Mouse (Mus musculus): ENCODE measurements around the gene Cabp1.

GRCm38 (mm10) chr5:115240191-115240590, 46.0 kb upstream of the Cabp1 start:
- TF ChIP-seq EP300 (IDR thresholded peaks at IDR 0.05; ENCODE audit: low read depth), result no peak
- TF ChIP-seq CTCF (IDR thresholded peaks at IDR 0.05; ENCODE audit: low read depth), result no peak
